Mouse (Mus musculus) lung, adult 2 months (tissue): ENCODE results near the gene Slc7a8.
"Not testable (repeated sequence)": the region's sequence is repeated elsewhere in the genome, so short reads cannot be mapped to it uniquely, and the experiment has no call there.

Experiments
- CTCF ChIP-seq: fragments of 200-500 bp; IDR thresholded peaks from 2 replicates; pipeline ENCODE4 v1.5.1; 2011; ENCODE audit warnings: mild to moderate bottlenecking, low read length, control low read depth; ENCODE audit not compliant: insufficient read depth
- POLR2A ChIP-seq: fragments of 200-500 bp; IDR thresholded peaks from 2 replicates; pipeline ENCODE4 v1.6.1; 2011; ENCODE audit warnings: low read depth, mild to moderate bottlenecking, control low read depth, low read length, borderline replicate concordance; ENCODE audit errors: extremely low read depth

- not testable (repeated sequence) for TF ChIP-seq CTCF, POLR2A
Measured at GRCm38 (mm10) chr14:54766937-54767336, 14.8 kb downstream of the Slc7a8 start.
